16 mouse cellular contexts compared by ENCODE assay signal in the genomic region with DNA sequence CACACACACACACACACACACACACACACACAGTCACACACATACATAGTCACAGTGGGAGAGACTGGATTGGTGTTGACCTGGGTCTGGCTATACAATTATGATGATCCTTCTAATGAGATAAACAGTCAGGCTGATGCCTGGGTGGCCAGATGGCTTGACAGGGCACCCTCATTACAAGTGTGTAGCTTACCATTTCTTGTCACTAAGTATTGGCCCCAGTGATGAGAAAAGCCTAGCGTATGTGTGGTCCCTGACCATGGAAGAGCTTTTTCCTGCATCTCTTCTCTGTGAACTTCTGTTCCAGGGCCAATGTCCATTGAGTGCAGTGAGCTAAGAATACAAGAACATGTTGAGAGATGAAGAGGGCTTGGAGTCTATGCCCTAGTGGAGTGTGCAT.
"Had no signal": no experiment of that assay in that cellular context is flagged by ENCODE, and none has a peak within 500 bp of the region (broad histone marks: within the 10 kb centered on the region; RNA-seq: fewer than 3 reads in every experiment).

No protein-coding gene starts in this region.

- H3K9me3 ChIP-seq: lung, embryonic 15.5 days; megakaryocyte, embryonic 14.5 days; midbrain, embryonic 13.5 days; midbrain, embryonic 15.5 days; neural tube, embryonic 12.5 days; stomach, embryonic 15.5 days had no signal

- ATAC-seq: lung, postnatal 0 days; midbrain, embryonic 15.5 days had no signal

- H3K36me3 ChIP-seq: midbrain, embryonic 13.5 days; midbrain, embryonic 15.5 days had no signal

- H3K9ac ChIP-seq: lung, embryonic 15.5 days; midbrain, embryonic 13.5 days; midbrain, embryonic 15.5 days; neural tube, embryonic 12.5 days; stomach, embryonic 15.5 days had no signal

- H3K4me1 ChIP-seq: midbrain, embryonic 15.5 days; neural tube, embryonic 12.5 days; stomach, embryonic 15.5 days had no signal

- H3K27me3 ChIP-seq: lung, embryonic 15.5 days; midbrain, embryonic 13.5 days; midbrain, embryonic 15.5 days; neural tube, embryonic 12.5 days; stomach, embryonic 15.5 days had no signal

- H3K27ac ChIP-seq: lung, embryonic 15.5 days; macrophage; midbrain, embryonic 13.5 days; midbrain, embryonic 15.5 days; neural tube, embryonic 12.5 days; stomach, embryonic 15.5 days; stomach, postnatal 0 days had no signal

- H3K4me2 ChIP-seq: lung, embryonic 15.5 days; midbrain, embryonic 11.5 days; midbrain, embryonic 13.5 days; midbrain, embryonic 15.5 days; neural tube, embryonic 12.5 days; stomach, embryonic 15.5 days had no signal

- DNase-seq: lung, adult 2 months; lung, postnatal 14 days; lung, postnatal 36 days; right cerebral cortex, postnatal 14 days; thymus, postnatal 14 days; thymus, postnatal 36 days had no signal

- H3K4me3 ChIP-seq: lung, embryonic 15.5 days; megakaryocyte, embryonic 14.5 days; midbrain, embryonic 13.5 days; midbrain, embryonic 15.5 days; neural tube, embryonic 12.5 days; stomach, embryonic 15.5 days had no signal
